In the genomic region with DNA sequence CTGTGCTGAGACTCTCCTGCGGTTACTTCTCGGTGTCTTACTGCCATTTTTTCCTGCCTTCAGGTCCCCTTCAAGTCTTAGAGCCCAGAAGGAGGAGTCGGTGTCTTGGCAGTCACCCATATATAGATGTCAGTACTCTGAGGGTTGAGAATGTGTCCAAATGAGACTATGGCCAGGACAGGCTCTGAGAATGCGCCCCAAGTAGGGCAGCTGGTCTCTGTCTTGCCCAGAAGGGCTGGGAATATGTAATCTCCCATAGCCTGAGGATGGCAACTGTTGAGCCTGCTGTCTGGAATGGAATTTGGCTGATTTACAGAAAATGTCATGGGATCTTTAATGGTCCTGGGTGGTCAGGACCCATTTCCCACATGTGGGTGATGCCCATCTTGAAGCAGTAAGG, we compare ENCODE assay signal across 25 mouse cellular contexts.
DNase-seq lines count a peak whose midpoint lies in the region; ATAC-seq and TF ChIP-seq lines count a peak whose summit lies in the region.
"Had no signal": no experiment of that assay in that cellular context is flagged by ENCODE, and none has a peak within 500 bp of the region (broad histone marks: within the 10 kb centered on the region; RNA-seq: fewer than 3 reads in every experiment).

No protein-coding gene starts in this region.

- no peaks in the 10 kb centered on the region for H3K36me3 ChIP-seq in lung, postnatal 0 days (ENCODE audit: insufficient read depth, low read length)
- H3K36me3 ChIP-seq: embryonic facial prominence, embryonic 12.5 days; embryonic facial prominence, embryonic 15.5 days; G1E; heart, embryonic 10.5 days; heart, embryonic 13.5 days; hindbrain, embryonic 13.5 days had no signal

- DNase-seq in cerebellum, postnatal 14 days: peak; percentile 22 to 38
- DNase-seq in cerebellum, adult 9-10 months: no peak
- peak; percentile 68 for DNase-seq in left cerebral cortex, postnatal 4 days
- DNase-seq in left cerebral cortex, adult 18-20 months (ENCODE audit: low spot score in 2 of 2): no peak
- DNase-seq in lung, postnatal 0 days (ENCODE audit: low spot score): peak; percentile 27
- no peak for DNase-seq in lung, postnatal 14 days
- DNase-seq: adrenal gland, postnatal 10 days; B cell, adult 2 months; cerebellum, adult 18-20 months; cerebellum, adult 9-11 months; forebrain, postnatal 0 days; gastrocnemius, postnatal 25 days; heart, adult 2 months; heart, postnatal 14 days had no signal

- intact Hi-C loops in left cerebral cortex, postnatal 4 days (cut with DNase I): no loop called here

- TF ChIP-seq CTCF in lung, postnatal 0 days (IDR thresholded peaks at IDR 0.05): no peak

- H3K9me3 ChIP-seq in lung, postnatal 0 days (ENCODE audit: low read length): no peaks in the 10 kb centered on the region
- H3K9me3 ChIP-seq: embryonic facial prominence, embryonic 12.5 days; embryonic facial prominence, embryonic 15.5 days; heart, embryonic 10.5 days; heart, embryonic 13.5 days; hindbrain, embryonic 10.5 days; hindbrain, embryonic 13.5 days had no signal

- H3K4me3 ChIP-seq in lung, postnatal 0 days (ENCODE audit: low read depth, low read length): no peak overlapping the region
- H3K4me3 ChIP-seq: embryonic facial prominence, embryonic 12.5 days; embryonic facial prominence, embryonic 15.5 days; heart, adult 2 months; heart, embryonic 10.5 days; heart, embryonic 13.5 days; hindbrain, embryonic 10.5 days; hindbrain, embryonic 13.5 days had no signal

- H3K9ac ChIP-seq in lung, postnatal 0 days (replicated peaks; ENCODE audit: low read depth): no peak overlapping the region
- H3K9ac ChIP-seq: embryonic facial prominence, embryonic 12.5 days; embryonic facial prominence, embryonic 15.5 days; forebrain, postnatal 0 days; heart, embryonic 13.5 days; hindbrain, embryonic 13.5 days had no signal

- H3K27me3 ChIP-seq in lung, postnatal 0 days (replicated peaks; ENCODE audit: insufficient read depth, low read length): no peaks in the 10 kb centered on the region
- H3K27me3 ChIP-seq: CH12.LX; embryonic facial prominence, embryonic 12.5 days; embryonic facial prominence, embryonic 15.5 days; heart, embryonic 13.5 days; Patski had no signal

- no peak for TF ChIP-seq EP300 in lung, postnatal 0 days (IDR thresholded peaks at IDR 0.05)

- H3K4me1 ChIP-seq in lung, postnatal 0 days (ENCODE audit: insufficient read depth, low read depth, low read length): peaks cover 30% of the 10 kb centered on the region; the same call in 1 of the 2 replicates

- no peak overlapping the region for H3K4me2 ChIP-seq in lung, postnatal 0 days (replicated peaks; ENCODE audit: low read depth, low read length)
- H3K4me2 ChIP-seq: embryonic facial prominence, embryonic 12.5 days; embryonic facial prominence, embryonic 15.5 days; heart, embryonic 13.5 days; hindbrain, embryonic 13.5 days had no signal

- no peak overlapping the region for H3K27ac ChIP-seq in lung, postnatal 0 days (ENCODE audit: low read length)
- H3K27ac ChIP-seq: embryonic facial prominence, embryonic 12.5 days; embryonic facial prominence, embryonic 15.5 days; heart, adult 2 months; heart, embryonic 10.5 days; heart, embryonic 13.5 days; hindbrain, embryonic 10.5 days had no signal

- ATAC-seq in lung, postnatal 0 days: no peak
- ATAC-seq: forebrain, embryonic 14.5 days; forebrain, postnatal 0 days; hindbrain, embryonic 16.5 days; Patski had no signal

- WGBS in lung, postnatal 0 days: 77% methylated on average over 4 of the region's 4 CpGs

Comparison
In these comparisons a context has a peak if more than half of its experiments do, and no peak if none do; other contexts are left out.
1. DNase-seq: peak in cerebellum, postnatal 14 days (2 of 2), left cerebral cortex, postnatal 4 days (single experiment) and lung, postnatal 0 days (single experiment); none in cerebellum, adult 9-10 months (single experiment), left cerebral cortex, adult 18-20 months (0 of 2) and lung, postnatal 14 days (single experiment).